Mouse (Mus musculus) kidney, adult 2 months (tissue): ENCODE results near the gene Acvr1. TPM values are rescaled to one million over a fixed set of nuclear protein-coding genes. Genes with fewer than 3 reads are reported as not detected.

Experiments
- DNase-seq: peaks from one replicate; pipeline ENCODE4 v3.0.0; 2021
- H3K27ac ChIP-seq: fragments of 200-500 bp; 2 replicates; pipeline ENCODE4 v1.5.1; 2012; ENCODE audit warnings: low read depth, low read length, control low read depth, inconsistent platforms; ENCODE audit not compliant: insufficient read depth
- H3K27me3 ChIP-seq: fragments of 200-500 bp; replicated peaks from 2 replicates; pipeline ENCODE4 v1.6.1; 2012; ENCODE audit warnings: mild to moderate bottlenecking, moderate library complexity, low read length, inconsistent platforms; ENCODE audit not compliant: control insufficient read depth, insufficient read depth
- H3K36me3 ChIP-seq: fragments of 200-500 bp; 2 replicates; pipeline ENCODE4 v1.6.1; 2012; ENCODE audit warnings: mild to moderate bottlenecking, moderate library complexity, low read length, inconsistent platforms; ENCODE audit not compliant: control insufficient read depth, insufficient read depth
- H3K4me1 ChIP-seq: fragments of 200-500 bp; 2 replicates; pipeline ENCODE4 v1.6.1; 2011; ENCODE audit warnings: low read length; ENCODE audit not compliant: control insufficient read depth, insufficient read depth
- H3K4me3 ChIP-seq: fragments of 200-500 bp; 2 replicates; pipeline ENCODE4 v1.5.1; 2011; ENCODE audit warnings: mild to moderate bottlenecking, low read depth, low read length, control low read depth; ENCODE audit not compliant: insufficient read depth
- CTCF ChIP-seq: fragments of 200-500 bp; conservative IDR thresholded peaks from 2 replicates; pipeline ENCODE4 v1.5.1; 2011; ENCODE audit warnings: low read depth, mild to moderate bottlenecking, control low read depth, low read length, moderate library complexity, mixed read lengths; ENCODE audit not compliant: insufficient read depth, insufficient read length
- POLR2A ChIP-seq: fragments of 200-500 bp; IDR thresholded peaks from one replicate; pipeline ENCODE4 v1.6.1; 2011; ENCODE audit warnings: low read depth, low read length, control low read depth
- WGBS: fragments of 180-500 bp; shearing (Covaris S2); methylation state at CpG from one replicate; pipeline ENCODE4 v1.1.7; 2018; 5-methylcytosine and 5-hydroxymethylcytosine counted together
- polyA plus RNA-seq: library from polyadenylated mRNA; depleted of rRNA; stranded (reverse); fragments of >200 nt; gene quantifications from 2 replicates; pipeline ENCODE4 v1.2.3, GENCODE M21; 2012

Acvr1 gene
- polyA plus RNA-seq, 1 experiment = 6.3 TPM

DNA sequence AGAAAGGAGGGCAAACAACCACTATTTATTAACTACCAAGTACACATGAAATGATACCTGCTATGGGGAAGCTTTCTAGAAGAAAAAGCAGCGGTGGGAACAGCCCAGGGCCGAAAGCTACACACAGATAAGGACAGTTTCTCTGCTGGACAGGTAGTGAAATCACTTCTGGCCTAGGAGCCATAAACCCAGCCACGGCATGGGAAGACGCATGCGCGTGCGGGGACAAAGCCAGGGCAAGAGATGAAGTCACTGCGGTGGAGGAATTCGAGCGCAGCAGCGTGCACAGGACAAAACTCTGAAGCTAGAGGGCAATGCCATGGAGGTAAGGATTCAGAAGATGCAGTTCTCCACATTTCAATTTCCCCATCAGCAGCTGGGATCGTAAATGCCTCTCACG lies 131.4 kb downstream of the Acvr1 start:
- TF ChIP-seq POLR2A (no peak), CTCF (no peak)
- H3K4me1 ChIP-seq = no peaks in the 10 kb centered on the region
- 85% methylated on average over 13 of the region's 13 CpGs for WGBS
- no peak overlapping the region for H3K27ac ChIP-seq
- no peak overlapping the region for H3K4me3 ChIP-seq
- H3K27me3 ChIP-seq = no peaks in the 10 kb centered on the region
- H3K36me3 ChIP-seq = no peaks in the 10 kb centered on the region
- DNase-seq = no peak

- H3K27ac ChIP-seq = no peak overlapping the region
- no peak for DNase-seq
- H3K4me1 ChIP-seq = no peaks in the 10 kb centered on the region
- 71% methylated on average over 2 of the region's 2 CpGs for WGBS
- H3K36me3 ChIP-seq = no peaks in the 10 kb centered on the region
- no peaks in the 10 kb centered on the region for H3K27me3 ChIP-seq
- no peak overlapping the region for H3K4me3 ChIP-seq
- TF ChIP-seq CTCF (no peak), POLR2A (no peak)
These were observed 132.5 kb downstream of the Acvr1 start for GRCm38 (mm10) chr2:58434438-58434837.

- WGBS = 82% methylated on average over 2 of the region's 2 CpGs
- no peaks in the 10 kb centered on the region for H3K36me3 ChIP-seq
- H3K4me1 ChIP-seq = no peaks in the 10 kb centered on the region
- H3K4me3 ChIP-seq = no peak overlapping the region
- TF ChIP-seq CTCF (no peak), POLR2A (no peak)
- H3K27me3 ChIP-seq = no peaks in the 10 kb centered on the region
- no peak for DNase-seq
- no peak overlapping the region for H3K27ac ChIP-seq
These were observed 133.6 kb downstream of the Acvr1 start for GRCm38 (mm10) chr2:58433317-58433716.

DNA sequence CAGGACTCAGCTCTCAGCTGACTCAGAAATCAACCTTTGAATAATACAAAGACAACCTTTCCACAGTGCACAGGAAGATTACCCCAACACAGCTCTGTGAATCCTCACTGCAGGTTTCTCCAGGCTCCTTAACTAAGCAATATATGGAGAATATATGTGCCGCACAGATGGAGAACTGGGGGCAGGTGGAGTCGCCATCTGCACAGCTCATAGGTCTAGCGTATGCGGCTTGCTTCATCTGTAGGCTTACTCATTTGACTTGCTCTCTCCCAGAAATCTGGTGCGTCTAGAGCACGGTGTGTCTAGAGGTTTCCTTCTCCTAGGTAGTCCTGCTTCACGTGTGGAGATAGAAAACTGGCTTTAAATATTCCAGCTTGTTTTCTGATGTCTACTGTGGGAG lies 134.7 kb downstream of the Acvr1 start:
- Histone ChIP-seq H3K27ac (no peak overlapping the region), H3K27me3 (no peaks in the 10 kb centered on the region), H3K4me1 (no peaks in the 10 kb centered on the region), H3K36me3 (no peaks in the 10 kb centered on the region), H3K4me3 (no peak overlapping the region)
- DNase-seq = no peak
- TF ChIP-seq CTCF (no peak), POLR2A (no peak)
- WGBS = 95% methylated on average over 7 of the region's 7 CpGs

DNA sequence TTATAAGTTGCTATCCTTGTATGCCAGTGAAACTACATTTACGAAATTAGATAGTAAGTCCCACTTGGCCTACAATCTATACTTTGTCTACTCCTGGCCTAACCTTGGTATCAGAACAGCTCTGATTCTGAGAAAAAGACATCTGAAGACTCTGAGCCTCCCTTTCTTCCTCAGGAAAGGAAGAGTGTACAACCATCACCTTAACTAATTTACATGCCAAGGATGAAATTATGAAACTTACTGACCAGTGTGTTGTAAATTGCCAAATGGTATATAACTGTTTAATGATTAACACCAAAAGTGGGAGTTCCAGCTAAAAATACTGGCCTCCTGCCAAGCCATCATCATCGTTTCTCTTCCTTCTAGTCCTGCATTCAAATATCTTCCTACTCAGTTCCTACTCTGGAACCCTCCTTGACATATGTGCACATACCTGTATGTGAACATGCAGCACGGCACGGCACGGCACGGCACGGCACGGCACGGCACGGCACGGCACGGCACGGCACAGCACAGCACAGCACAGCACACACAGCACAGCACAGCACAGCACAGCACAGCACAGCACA lies 141.4 kb downstream of the Acvr1 start:
- Histone ChIP-seq H3K4me3 (no peak overlapping the region), H3K27me3 (no peaks in the 10 kb centered on the region), H3K36me3 (no peaks in the 10 kb centered on the region), H3K27ac (no peak overlapping the region), H3K4me1 (no peaks in the 10 kb centered on the region)
- 89% methylated on average over 13 of the region's 13 CpGs for WGBS
- TF ChIP-seq POLR2A (no peak), CTCF (no peak)
- no peak for DNase-seq

DNA sequence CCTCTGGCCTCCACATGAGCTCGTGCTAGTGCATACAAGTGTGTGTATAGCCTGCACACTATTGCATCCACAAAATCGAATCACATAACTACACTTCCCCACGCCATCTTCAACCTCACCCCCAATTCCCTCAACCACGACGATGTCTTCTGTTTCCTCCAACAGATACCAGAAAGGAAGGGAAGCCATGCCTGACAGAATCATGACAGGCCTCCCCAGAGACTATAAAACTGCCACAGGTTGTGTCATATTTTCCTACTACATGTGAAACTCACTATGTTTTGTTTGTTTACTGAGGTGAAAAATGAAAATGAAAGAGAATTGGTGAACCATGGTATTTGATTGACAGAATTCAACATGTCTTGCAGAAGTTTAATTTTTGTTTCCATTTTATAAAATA lies 143.6 kb downstream of the Acvr1 start:
- WGBS = 56% methylated on average over 5 of the region's 5 CpGs

GRCm38 (mm10) chr2:58419571-58419970 lies 147.4 kb downstream of the Acvr1 start:
- TF ChIP-seq POLR2A (no peak), CTCF (no peak)
- H3K4me1 ChIP-seq = no peaks in the 10 kb centered on the region
- H3K36me3 ChIP-seq = no peaks in the 10 kb centered on the region
- DNase-seq = no peak
- no peaks in the 10 kb centered on the region for H3K27me3 ChIP-seq
- H3K4me3 ChIP-seq = no peak overlapping the region
- H3K27ac ChIP-seq = no peak overlapping the region
- 91% methylated on average over 8 of the region's 8 CpGs for WGBS

More for the DNA sequence above, 143.6 kb downstream of the Acvr1 start:
- no peak overlapping the region for H3K27ac ChIP-seq
- no peaks in the 10 kb centered on the region for H3K36me3 ChIP-seq
- no peak for DNase-seq
- no peaks in the 10 kb centered on the region for H3K27me3 ChIP-seq
- H3K4me3 ChIP-seq = no peak overlapping the region
- no peak for TF ChIP-seq CTCF
- TF ChIP-seq POLR2A = no peak
- no peaks in the 10 kb centered on the region for H3K4me1 ChIP-seq
